Mouse (Mus musculus): ENCODE data around the gene Lmod1. TPM values are rescaled to one million over a fixed set of nuclear protein-coding genes. Genes with fewer than 3 reads are reported as not detected.
A peak's percentile ranks its signal among the peaks of the same experiment; 100 is the strongest.

Gene Lmod1
- polyA plus RNA-seq, 1 experiment from 2014 or later = 2.1 TPM

DNA sequence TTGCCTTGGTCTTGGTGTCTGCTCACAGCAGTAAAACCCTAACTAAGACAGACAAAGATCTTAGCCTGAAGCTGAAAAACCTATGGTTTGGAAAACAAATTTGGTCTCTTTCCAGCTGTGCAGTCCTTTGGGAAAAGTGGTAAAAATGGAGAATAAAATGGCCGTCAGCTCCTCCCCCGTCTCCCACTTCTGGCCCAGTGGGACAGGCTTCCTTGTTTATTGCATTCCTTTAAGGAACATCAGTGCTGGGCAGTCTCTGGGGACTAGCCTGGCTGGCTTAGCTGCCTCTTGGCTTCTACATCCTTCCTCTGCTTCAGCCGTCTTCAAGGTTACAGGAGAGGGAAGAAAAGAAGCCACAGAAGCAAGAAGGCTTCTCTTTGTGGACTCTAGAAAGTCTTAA, 27.3 kb downstream of the Lmod1 start:
- Histone ChIP-seq H3K9me3 (replicated peaks; ENCODE audit: low read length) (no peaks in the 10 kb centered on the region), H3K9ac (ENCODE audit: low read depth, low read length) (no peak overlapping the region), H3K4me1 (replicated peaks; ENCODE audit: insufficient read depth, low read length) (no peaks in the 10 kb centered on the region), H3K4me2 (ENCODE audit: low read length) (no peak overlapping the region), H3K4me3 (replicated peaks; ENCODE audit: low read depth, low read length) (no peak overlapping the region), H3K27me3 (ENCODE audit: insufficient read depth, low read length) (no peaks in the 10 kb centered on the region), H3K27ac (no peak overlapping the region), H3K36me3 (ENCODE audit: insufficient read depth, low read length) (no peaks in the 10 kb centered on the region)
- ATAC-seq (replicated peaks; ENCODE audit: low FRiP score, low read depth) = no peak
- no peak for TF ChIP-seq CTCF (IDR thresholded peaks at IDR 0.05; ENCODE audit: low read depth)
- 40% methylated on average over 3 of the region's 3 CpGs for WGBS
- DNase-seq (ENCODE audit: low spot score) = peak; percentile 44

DNA sequence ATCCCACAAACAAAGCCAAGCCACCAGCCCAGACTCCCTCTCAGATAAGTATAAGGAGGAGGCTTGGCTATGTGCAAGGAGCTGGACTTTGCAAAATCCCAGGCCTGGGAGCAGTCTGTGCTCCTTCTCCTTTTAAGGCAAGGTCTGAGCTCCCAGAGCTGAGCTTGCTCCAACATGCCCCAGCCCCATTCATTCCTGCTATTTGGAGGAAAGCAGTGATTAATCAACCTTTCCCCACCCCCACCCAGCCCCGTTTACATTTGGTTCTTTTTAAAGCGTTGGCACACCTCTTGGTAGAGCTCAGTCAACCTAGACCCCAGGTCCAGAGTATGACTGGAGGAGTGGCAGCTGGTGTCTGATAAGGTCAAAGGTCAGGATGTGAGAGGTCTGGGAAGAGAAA, 34.5 kb downstream of the Lmod1 start:
- Histone ChIP-seq H3K9ac (ENCODE audit: low read depth, low read length) (no peak overlapping the region), H3K4me1 (replicated peaks; ENCODE audit: insufficient read depth, low read length) (no peaks in the 10 kb centered on the region), H3K36me3 (ENCODE audit: insufficient read depth, low read length) (no peaks in the 10 kb centered on the region), H3K4me2 (ENCODE audit: low read length) (no peak overlapping the region), H3K27ac (no peak overlapping the region), H3K27me3 (ENCODE audit: insufficient read depth, low read length) (no peaks in the 10 kb centered on the region), H3K4me3 (replicated peaks; ENCODE audit: low read depth, low read length) (no peak overlapping the region), H3K9me3 (replicated peaks; ENCODE audit: low read length) (no peaks in the 10 kb centered on the region)
- DNase-seq (ENCODE audit: low spot score) = peak; percentile 44
- 7% methylated on average over 2 of the region's 2 CpGs for WGBS
- TF ChIP-seq CTCF (IDR thresholded peaks at IDR 0.05; ENCODE audit: low read depth) = no peak
- peak; percentile 57 for ATAC-seq (replicated peaks; ENCODE audit: low FRiP score, low read depth)

DNA sequence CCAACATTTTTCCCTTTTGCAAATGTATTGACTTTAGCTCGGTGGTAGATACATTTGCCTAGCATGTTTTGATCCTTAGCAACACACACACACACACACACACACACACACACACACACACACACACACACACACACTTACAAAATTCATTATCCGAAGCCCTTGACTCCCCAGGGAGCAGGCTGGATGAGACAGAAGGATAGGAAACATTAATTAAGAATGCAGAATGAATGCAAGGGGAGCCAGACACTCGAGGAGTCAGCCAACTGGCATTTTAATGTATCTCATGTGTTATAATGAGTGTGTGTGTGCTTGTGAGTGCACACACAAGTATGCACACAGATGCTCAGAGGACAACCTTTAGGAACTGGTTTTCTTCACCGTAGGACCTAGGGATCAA, 36.9 kb downstream of the Lmod1 start:
- Histone ChIP-seq H3K36me3 (ENCODE audit: insufficient read depth, low read length) (no peaks in the 10 kb centered on the region), H3K27me3 (ENCODE audit: insufficient read depth, low read length) (no peaks in the 10 kb centered on the region), H3K9me3 (replicated peaks; ENCODE audit: low read length) (no peaks in the 10 kb centered on the region), H3K4me1 (replicated peaks; ENCODE audit: insufficient read depth, low read length) (no peaks in the 10 kb centered on the region), H3K27ac (no peak overlapping the region), H3K4me2 (ENCODE audit: low read length) (no peak overlapping the region), H3K4me3 (replicated peaks; ENCODE audit: low read depth, low read length) (no peak overlapping the region), H3K9ac (ENCODE audit: low read depth, low read length) (no peak overlapping the region)
- WGBS = 83% methylated on average over 4 of the region's 4 CpGs
- DNase-seq (ENCODE audit: low spot score) (no peak), ATAC-seq (replicated peaks; ENCODE audit: low FRiP score, low read depth) (no peak)
- no peak for TF ChIP-seq CTCF (IDR thresholded peaks at IDR 0.05; ENCODE audit: low read depth)

DNA sequence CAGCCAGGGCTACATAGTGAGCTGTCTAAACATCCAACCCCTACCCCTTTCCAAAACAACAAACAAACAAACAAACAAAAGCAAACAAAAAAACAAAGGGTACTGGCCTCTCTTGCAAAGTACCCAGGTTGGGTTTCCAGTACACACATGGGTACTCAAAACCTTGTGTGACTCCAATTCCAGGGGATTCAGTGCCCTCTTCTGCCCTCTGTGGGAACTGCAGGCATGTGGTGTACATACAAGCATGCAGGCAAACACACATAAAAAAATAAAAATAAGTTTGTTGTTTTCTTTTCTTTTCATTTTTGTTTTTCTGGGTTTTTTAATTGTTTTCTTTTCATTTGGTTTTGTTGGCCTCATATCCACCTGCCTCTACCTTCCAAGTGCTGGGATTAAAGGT, 37.5 kb downstream of the Lmod1 start:
- H3K4me3 ChIP-seq (replicated peaks; ENCODE audit: low read depth, low read length) = no peak overlapping the region
- no peak; the same call in 1 of the 2 replicates for TF ChIP-seq CTCF (IDR thresholded peaks at IDR 0.05; ENCODE audit: low read depth)
- no peaks in the 10 kb centered on the region for H3K9me3 ChIP-seq (replicated peaks; ENCODE audit: low read length)
- no peaks in the 10 kb centered on the region for H3K36me3 ChIP-seq (ENCODE audit: insufficient read depth, low read length)
- ATAC-seq (replicated peaks; ENCODE audit: low FRiP score, low read depth) (no peak), DNase-seq (ENCODE audit: low spot score) (no peak)
- H3K27me3 ChIP-seq (ENCODE audit: insufficient read depth, low read length) = no peaks in the 10 kb centered on the region
- no peaks in the 10 kb centered on the region for H3K4me1 ChIP-seq (replicated peaks; ENCODE audit: insufficient read depth, low read length)
- H3K9ac ChIP-seq (ENCODE audit: low read depth, low read length) = no peak overlapping the region
- no peak overlapping the region for H3K27ac ChIP-seq
- no peak overlapping the region for H3K4me2 ChIP-seq (ENCODE audit: low read length)

DNA sequence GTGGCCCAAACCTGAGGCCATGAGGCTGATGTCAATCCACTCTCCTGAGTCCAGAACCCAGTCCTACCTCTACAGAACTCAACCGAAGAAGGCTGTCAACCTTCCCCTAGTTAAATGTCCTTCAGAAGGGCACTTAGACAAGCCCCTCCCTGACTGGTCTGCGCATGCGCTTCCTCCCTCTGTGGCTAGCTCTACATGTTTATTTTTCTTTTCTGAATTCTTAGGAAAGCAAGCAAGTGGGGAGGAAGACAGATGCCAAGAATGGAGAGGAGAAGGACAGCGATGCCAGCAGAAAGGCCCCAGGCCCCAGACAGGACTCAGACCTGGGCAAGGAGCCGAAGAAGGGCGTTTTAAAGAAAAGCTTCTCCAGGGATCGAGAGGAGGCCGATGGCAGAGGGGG, 38.8 kb downstream of the Lmod1 start:
- no peaks in the 10 kb centered on the region for H3K36me3 ChIP-seq (ENCODE audit: insufficient read depth, low read length)
- ATAC-seq (replicated peaks; ENCODE audit: low FRiP score, low read depth) = no peak
- no peak overlapping the region for H3K9ac ChIP-seq (ENCODE audit: low read depth, low read length)
- 81% methylated on average over 8 of the region's 8 CpGs for WGBS
- H3K4me3 ChIP-seq (replicated peaks; ENCODE audit: low read depth, low read length) = no peak overlapping the region
- H3K4me2 ChIP-seq (ENCODE audit: low read length) = no peak overlapping the region
- TF ChIP-seq CTCF (IDR thresholded peaks at IDR 0.05; ENCODE audit: low read depth) = no peak
- no peak for DNase-seq (ENCODE audit: low spot score)
- H3K27ac ChIP-seq = no peak overlapping the region
- no peaks in the 10 kb centered on the region for H3K4me1 ChIP-seq (replicated peaks; ENCODE audit: insufficient read depth, low read length)
- H3K27me3 ChIP-seq (ENCODE audit: insufficient read depth, low read length) = no peaks in the 10 kb centered on the region
- no peaks in the 10 kb centered on the region for H3K9me3 ChIP-seq (replicated peaks; ENCODE audit: low read length)

DNA sequence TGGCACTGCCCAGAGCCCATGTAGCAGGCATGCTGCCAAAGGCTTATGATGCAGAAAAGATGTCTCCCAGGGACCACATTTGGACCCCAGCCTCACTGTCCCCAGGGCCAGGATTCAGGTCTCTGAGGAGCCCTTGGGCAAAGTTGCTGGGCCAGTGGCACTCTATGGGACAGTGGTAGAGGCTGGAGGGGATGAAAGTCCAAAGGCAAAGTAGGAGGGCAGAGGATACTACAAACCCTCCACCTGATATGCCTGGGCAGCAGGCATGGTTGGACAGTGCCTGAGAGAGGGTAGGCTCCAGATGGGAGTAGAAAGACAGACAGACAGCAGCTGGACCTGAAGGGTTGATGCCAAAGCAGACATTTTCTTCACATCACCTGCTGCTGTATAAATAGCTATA, 41.8 kb downstream of the Lmod1 start:
- Histone ChIP-seq H3K27me3 (ENCODE audit: insufficient read depth, low read length) (no peaks in the 10 kb centered on the region), H3K9me3 (replicated peaks; ENCODE audit: low read length) (no peaks in the 10 kb centered on the region), H3K4me1 (replicated peaks; ENCODE audit: insufficient read depth, low read length) (0 out of 2 replicates have a peak, but pooled peaks cover 2% of the 10 kb centered on the region), H3K4me3 (replicated peaks; ENCODE audit: low read depth, low read length) (no peak overlapping the region), H3K9ac (ENCODE audit: low read depth, low read length) (no peak overlapping the region), H3K27ac (no peak overlapping the region), H3K36me3 (ENCODE audit: insufficient read depth, low read length) (no peaks in the 10 kb centered on the region), H3K4me2 (ENCODE audit: low read length) (no peak overlapping the region)
- ATAC-seq (replicated peaks; ENCODE audit: low FRiP score, low read depth) (no peak), DNase-seq (ENCODE audit: low spot score) (no peak)
- TF ChIP-seq CTCF (IDR thresholded peaks at IDR 0.05; ENCODE audit: low read depth) = no peak

DNA sequence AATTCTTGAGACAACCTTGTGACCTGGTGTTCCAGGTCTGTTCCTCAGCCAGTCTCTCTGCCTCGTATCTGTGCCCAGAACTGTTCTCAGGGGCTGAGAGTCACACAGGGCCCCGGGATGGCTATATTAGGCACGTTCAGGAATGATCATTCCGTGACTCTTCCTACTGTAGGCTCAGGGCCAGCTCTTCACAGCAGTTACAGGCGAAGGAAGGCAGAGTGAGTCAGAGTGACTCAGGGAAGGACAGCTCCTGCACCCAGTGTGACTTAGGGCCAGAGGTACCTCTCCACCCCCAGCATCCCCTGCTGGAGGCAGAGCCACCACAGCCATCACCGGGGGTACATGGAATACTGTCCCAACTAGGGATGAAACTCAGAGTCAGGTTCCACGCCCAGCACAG, 42.4 kb downstream of the Lmod1 start:
- 62% methylated on average over 7 of the region's 7 CpGs for WGBS
- ATAC-seq (replicated peaks; ENCODE audit: low FRiP score, low read depth) (no peak), DNase-seq (ENCODE audit: low spot score) (no peak)
- no peak overlapping the region for H3K9ac ChIP-seq (ENCODE audit: low read depth, low read length)
- no peak overlapping the region for H3K27ac ChIP-seq
- H3K27me3 ChIP-seq (ENCODE audit: insufficient read depth, low read length) = no peaks in the 10 kb centered on the region
- no peaks in the 10 kb centered on the region for H3K36me3 ChIP-seq (ENCODE audit: insufficient read depth, low read length)
- no peak for TF ChIP-seq CTCF (IDR thresholded peaks at IDR 0.05; ENCODE audit: low read depth)
- H3K4me1 ChIP-seq (replicated peaks; ENCODE audit: insufficient read depth, low read length) = 0 out of 2 replicates have a peak, but pooled peaks cover 2% of the 10 kb centered on the region
- no peak overlapping the region for H3K4me2 ChIP-seq (ENCODE audit: low read length)
- H3K9me3 ChIP-seq (replicated peaks; ENCODE audit: low read length) = no peaks in the 10 kb centered on the region
- no peak overlapping the region for H3K4me3 ChIP-seq (replicated peaks; ENCODE audit: low read depth, low read length)

Measured in kidney, postnatal 0 days (tissue).